Mouse (Mus musculus) kidney, postnatal 0 days (tissue): ENCODE results near the gene Zcchc24. TPM values are rescaled to one million over a fixed set of nuclear protein-coding genes. Genes with fewer than 3 reads are reported as not detected.
A peak's percentile ranks its signal among the peaks of the same experiment; 100 is the strongest.

ENCODE experiments used
- ATAC-seq: fragments of 200-750 bp; cut with Nextera tagmentation; replicated peaks from 2 replicates; pipeline ENCODE4 v1.8.0; 2017; ENCODE audit warnings: low read depth, moderate number of reproducible peaks, moderate TSS enrichment, moderate library complexity; ENCODE audit not compliant: low FRiP score
- DNase-seq: peaks from one replicate; pipeline ENCODE4 v3.0.0-alpha.2; 2016; ENCODE audit warnings: low spot score
- H3K27ac ChIP-seq: fragments of 300-500 bp; sonication (generic); 2 replicates; pipeline ENCODE4 v1.5.1; 2014; ENCODE audit warnings: mild to moderate bottlenecking
- H3K27me3 ChIP-seq: fragments of 300-500 bp; sonication (generic); 2 replicates; pipeline ENCODE4 v1.6.1; 2014; ENCODE audit warnings: low read length, mixed read lengths; ENCODE audit not compliant: insufficient read depth
- H3K36me3 ChIP-seq: fragments of 300-500 bp; sonication (generic); 2 replicates; pipeline ENCODE4 v1.6.1; 2014; ENCODE audit warnings: low read length, mixed read lengths; ENCODE audit not compliant: insufficient read depth
- H3K4me1 ChIP-seq: fragments of 300-500 bp; sonication (generic); replicated peaks from 2 replicates; pipeline ENCODE4 v1.6.1; 2014; ENCODE audit warnings: antibody characterized with exemption, low read length, mixed read lengths; ENCODE audit not compliant: insufficient read depth
- H3K4me2 ChIP-seq: fragments of 300-500 bp; sonication (generic); 2 replicates; pipeline ENCODE4 v1.6.1; 2014; ENCODE audit warnings: mild to moderate bottlenecking, low read length, moderate library complexity, mixed read lengths
- H3K4me3 ChIP-seq: fragments of 300-500 bp; sonication (generic); replicated peaks from 2 replicates; pipeline ENCODE4 v1.5.1; 2014; ENCODE audit warnings: low read depth, low read length
- H3K9ac ChIP-seq: fragments of 300-500 bp; sonication (generic); 2 replicates; pipeline ENCODE4 v1.6.1; 2014; ENCODE audit warnings: low read depth, low read length
- H3K9me3 ChIP-seq: fragments of 300-500 bp; sonication (generic); replicated peaks from 2 replicates; pipeline ENCODE4 v1.6.1; 2016; ENCODE audit warnings: low read length, inconsistent platforms, mixed read lengths
- CTCF ChIP-seq: IDR thresholded peaks from 2 replicates; pipeline ENCODE4 v1.5.1; 2016; ENCODE audit warnings: antibody characterized with exemption, low read depth, mild to moderate bottlenecking, moderate library complexity
- WGBS: fragments of 180-500 bp; shearing (Covaris S2); extraction: QIAGEN DNeasy Blood & Tissue Kit; methylation state at CpG from one replicate; pipeline ENCODE4 v1.1.7; 2014; 5-methylcytosine and 5-hydroxymethylcytosine counted together
- polyA plus RNA-seq: library from polyadenylated mRNA; unstranded; fragments of >200 nt; fragmentation: Nextera tagmentation; extraction: Ambion mirVana; gene quantifications from 2 replicates; pipeline ENCODE4 v1.2.1, GENCODE M21; 2015

Gene Zcchc24
- polyA plus RNA-seq, 1 experiment from 2014 or later, result 15.9 TPM

DNA sequence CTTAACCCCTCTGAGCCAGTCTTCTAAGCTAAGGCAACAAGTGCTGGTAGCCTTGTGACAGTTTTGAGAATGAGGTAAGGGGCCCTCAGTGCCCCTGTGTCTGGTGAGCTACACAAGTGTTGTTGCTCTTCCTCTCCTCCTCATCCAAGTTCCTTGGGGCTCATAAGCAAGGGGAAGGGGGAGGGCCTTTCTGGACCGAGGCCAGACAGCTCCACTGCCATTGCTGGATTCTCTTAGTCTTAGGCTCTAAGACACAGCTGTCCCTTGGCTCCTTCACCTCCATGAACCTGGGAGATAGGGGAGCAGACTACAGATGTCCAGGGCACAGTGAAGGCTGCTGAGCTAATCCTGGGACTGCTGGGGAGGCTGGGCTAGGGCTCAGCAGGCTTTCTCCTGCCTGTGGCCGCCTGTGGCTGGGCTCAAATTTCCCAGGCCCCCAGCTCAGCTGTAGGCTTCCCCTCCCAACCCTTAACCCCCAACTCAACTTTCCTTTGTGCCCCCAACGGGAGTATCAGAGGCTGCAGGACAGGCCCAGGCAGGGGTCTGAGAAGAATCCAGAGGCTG is 34.5 kb upstream of the Zcchc24 start:
- Histone ChIP-seq H3K9ac (no peak overlapping the region), H3K4me3 (no peak overlapping the region), H3K36me3 (no peaks in the 10 kb centered on the region), H3K9me3 (no peaks in the 10 kb centered on the region), H3K27me3 (no peaks in the 10 kb centered on the region), H3K27ac (peak overlapping the region; percentile 19; the same call in 1 of the 2 replicates), H3K4me2 (no peak overlapping the region), H3K4me1 (peaks cover 5% of the 10 kb centered on the region)
- ATAC-seq, result no peak
- TF ChIP-seq CTCF, result no peak
- DNase-seq, result no peak
- 54% methylated on average over 3 of the region's 3 CpGs for WGBS

DNA sequence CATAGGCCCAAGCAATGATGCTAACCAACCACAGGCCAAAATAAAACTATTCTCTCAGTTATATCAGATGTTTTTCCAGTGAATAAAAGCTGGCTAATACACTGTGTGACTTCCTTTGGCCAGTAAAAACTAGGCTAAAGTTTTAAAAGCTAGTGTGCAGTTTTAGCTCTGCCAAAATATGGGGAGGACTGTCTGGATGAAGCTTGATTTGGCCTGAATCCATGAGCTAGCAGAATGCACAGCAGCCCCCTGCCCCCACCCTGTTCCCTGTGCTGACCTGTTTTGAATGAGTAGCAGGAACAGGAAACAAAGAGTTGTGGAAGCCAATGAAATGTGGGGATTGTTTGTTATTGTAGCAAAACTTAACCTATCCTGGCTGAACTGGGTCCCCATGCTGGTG is 33.7 kb upstream of the Zcchc24 start:
- DNase-seq, result peak; percentile 68
- TF ChIP-seq CTCF, result no peak
- no peaks in the 10 kb centered on the region for H3K9me3 ChIP-seq
- no peak overlapping the region for H3K9ac ChIP-seq
- H3K36me3 ChIP-seq, result no peaks in the 10 kb centered on the region
- H3K27ac ChIP-seq, result 0 out of 2 replicates have a peak overlapping the region, but pooled peaks have one; percentile 3
- H3K27me3 ChIP-seq, result no peaks in the 10 kb centered on the region
- no peak for ATAC-seq
- H3K4me1 ChIP-seq, result peaks cover 5% of the 10 kb centered on the region
- H3K4me2 ChIP-seq, result no peak overlapping the region
- H3K4me3 ChIP-seq, result no peak overlapping the region

DNA sequence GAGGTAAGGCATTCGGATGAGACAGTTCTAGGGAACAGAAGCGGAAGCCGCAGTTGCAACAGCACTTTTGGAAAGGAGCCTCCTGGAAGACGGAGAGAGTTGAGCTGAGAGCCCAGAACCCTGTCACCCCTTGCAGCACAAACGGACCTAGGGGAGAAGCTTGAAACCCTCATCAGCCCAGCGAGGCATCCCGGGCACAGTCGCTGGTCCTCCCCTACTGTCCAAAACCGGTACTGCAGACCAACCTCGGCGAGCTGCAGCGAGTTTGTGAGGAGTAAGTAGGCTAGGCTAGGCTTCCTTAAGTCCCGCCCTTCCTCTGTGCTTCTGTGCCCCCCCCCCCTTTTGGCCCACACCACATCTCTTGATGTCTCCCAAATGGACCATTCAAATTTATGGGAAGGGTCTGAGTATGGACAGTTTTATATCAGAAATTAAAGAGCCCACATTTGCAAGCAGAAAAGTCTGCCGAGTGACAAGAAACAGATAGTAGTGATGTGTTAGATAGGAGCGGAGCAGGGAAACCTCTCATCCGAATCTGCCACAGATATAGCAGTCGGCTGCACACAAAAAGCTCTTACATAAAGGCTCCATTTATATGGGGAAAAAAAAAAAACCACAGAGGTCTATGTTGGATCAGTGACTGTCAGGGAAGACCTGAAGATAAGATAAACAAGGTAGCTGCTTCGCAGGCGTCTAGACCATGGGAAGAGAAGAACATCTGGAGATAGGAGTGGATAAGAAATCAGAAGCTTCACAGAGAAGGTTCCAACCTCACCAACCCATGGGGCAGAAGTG is 31.5 kb upstream of the Zcchc24 start:
- H3K4me2 ChIP-seq, result no peak overlapping the region

DNA sequence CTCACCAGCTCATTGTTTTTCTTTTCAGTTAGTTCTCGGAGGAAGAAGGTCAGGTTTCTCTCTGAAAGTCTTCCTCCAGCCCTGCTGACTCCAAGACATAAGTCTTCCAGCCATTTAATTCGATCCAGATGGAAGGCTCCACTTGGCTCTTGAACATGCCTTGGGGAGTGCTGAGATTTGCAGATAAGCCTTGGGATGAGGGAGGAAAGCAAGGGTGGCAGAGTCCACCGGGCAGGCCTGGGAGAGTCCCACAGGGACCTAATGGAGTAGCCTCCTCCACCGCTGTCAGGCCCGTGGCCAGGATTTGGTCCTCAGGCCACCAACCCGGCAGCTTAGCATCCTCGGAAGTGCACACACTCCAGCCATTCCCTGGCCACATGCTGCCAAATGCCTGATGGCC is 27.8 kb upstream of the Zcchc24 start:
- Histone ChIP-seq H3K9ac (no peak overlapping the region), H3K4me2 (no peak overlapping the region), H3K4me1 (no peaks in the 10 kb centered on the region; the same call in 1 of the 2 replicates), H3K36me3 (no peaks in the 10 kb centered on the region), H3K4me3 (no peak overlapping the region), H3K27me3 (no peaks in the 10 kb centered on the region), H3K9me3 (no peaks in the 10 kb centered on the region), H3K27ac (no peak overlapping the region)
- ATAC-seq (no peak), DNase-seq (no peak)
- WGBS, result 34% methylated on average over 7 of the region's 7 CpGs
- TF ChIP-seq CTCF, result no peak

More for the DNA sequence above, 31.5 kb upstream of the Zcchc24 start:
- no peaks in the 10 kb centered on the region for H3K9me3 ChIP-seq
- H3K27ac ChIP-seq, result no peak overlapping the region
- peak; percentile 94 for TF ChIP-seq CTCF
- no peaks in the 10 kb centered on the region for H3K27me3 ChIP-seq
- H3K4me1 ChIP-seq, result peaks cover 5% of the 10 kb centered on the region; the same call in 1 of the 2 replicates
- H3K4me3 ChIP-seq, result no peak overlapping the region
- H3K36me3 ChIP-seq, result no peaks in the 10 kb centered on the region
- ATAC-seq, result peak; percentile 71
- H3K9ac ChIP-seq, result no peak overlapping the region
- peak; percentile 92 for DNase-seq
- WGBS, result 16% methylated on average over 19 of the region's 19 CpGs

DNA sequence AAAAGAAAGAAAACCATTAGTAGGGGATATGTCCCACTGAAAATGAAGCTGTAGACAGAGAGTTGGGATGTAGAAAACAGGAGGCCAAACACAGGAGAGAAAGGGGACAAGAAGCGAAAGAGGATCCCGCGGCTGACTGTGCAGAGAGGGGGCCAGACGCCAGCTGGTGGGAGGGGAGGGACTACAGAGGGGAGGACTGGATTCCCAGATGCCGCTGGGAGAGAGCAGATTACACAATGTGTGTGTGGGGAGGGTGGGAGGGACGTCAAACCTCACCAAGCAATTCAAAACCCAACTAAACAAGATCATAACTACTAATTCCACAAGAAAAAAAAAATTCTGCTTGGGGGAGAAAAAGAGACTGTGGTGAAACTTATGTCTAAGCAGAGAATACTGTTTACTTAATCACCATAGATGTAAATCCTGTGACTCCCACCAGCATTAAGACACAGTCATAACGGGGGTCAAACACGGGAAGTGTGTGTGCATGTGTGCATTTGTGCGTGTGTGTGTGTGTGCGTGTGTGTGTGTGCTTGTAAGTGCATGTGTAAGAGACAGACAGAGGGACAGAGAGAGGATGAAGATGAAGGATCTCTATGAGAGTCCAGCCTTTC is 26.8 kb upstream of the Zcchc24 start:
- H3K4me2 ChIP-seq, result no peak overlapping the region
- peak; percentile 92 for DNase-seq

DNA sequence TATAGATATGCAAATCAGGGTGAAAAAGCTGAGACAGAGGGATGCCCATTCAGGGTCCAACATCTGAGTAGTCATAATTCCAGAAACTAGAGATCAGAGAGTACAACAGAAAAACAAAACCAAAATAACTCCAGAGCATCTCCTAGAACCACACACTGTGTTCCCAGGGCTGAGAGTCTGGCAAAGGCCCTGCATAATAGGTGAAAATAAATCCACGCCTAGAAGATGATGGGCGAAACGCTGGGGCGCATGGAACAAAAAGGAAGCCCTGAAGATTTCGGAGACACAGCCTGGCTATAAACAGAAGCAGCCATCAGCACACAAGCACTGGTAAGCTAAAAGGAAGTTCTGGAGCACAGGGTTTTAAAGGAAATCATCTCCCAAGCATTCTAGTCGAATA is 26.2 kb upstream of the Zcchc24 start:
- ATAC-seq (no peak), DNase-seq (no peak)
- Histone ChIP-seq H3K9me3 (no peaks in the 10 kb centered on the region), H3K4me2 (no peak overlapping the region), H3K4me1 (no peaks in the 10 kb centered on the region; the same call in 1 of the 2 replicates), H3K27me3 (no peaks in the 10 kb centered on the region), H3K36me3 (no peaks in the 10 kb centered on the region), H3K27ac (peak overlapping the region; percentile 13; the same call in 1 of the 2 replicates), H3K9ac (no peak overlapping the region), H3K4me3 (no peak overlapping the region)
- TF ChIP-seq CTCF, result no peak
- 65% methylated on average over 6 of the region's 6 CpGs for WGBS

More for the DNA sequence above, 26.8 kb upstream of the Zcchc24 start:
- H3K36me3 ChIP-seq, result no peaks in the 10 kb centered on the region
- WGBS, result 13% methylated on average over 10 of the region's 10 CpGs
- H3K9me3 ChIP-seq, result no peaks in the 10 kb centered on the region
- peak overlapping the region; percentile 13; the same call in 1 of the 2 replicates for H3K27ac ChIP-seq
- H3K27me3 ChIP-seq, result no peaks in the 10 kb centered on the region
- no peak overlapping the region for H3K4me3 ChIP-seq
- no peak overlapping the region for H3K9ac ChIP-seq
- no peaks in the 10 kb centered on the region; the same call in 1 of the 2 replicates for H3K4me1 ChIP-seq
- no peak for TF ChIP-seq CTCF
- ATAC-seq, result no peak
